Mouse (Mus musculus) frontal cortex, adult 2 months (tissue): ENCODE measurements around the gene Olr1. TPM values are rescaled to one million over a fixed set of nuclear protein-coding genes. Genes with fewer than 3 reads are reported as not detected.

ENCODE experiments used
- polyA plus RNA-seq: library from polyadenylated mRNA; depleted of rRNA; stranded (reverse); fragments of >200 nt; gene quantifications from 2 replicates; pipeline ENCODE4 v1.2.3, GENCODE M21; 2012; rRNA removed

Olr1 gene
- polyA plus RNA-seq, 1 experiment, result 0.20 TPM

Other genes starting within 250 kb of the Olr1 start
- 0.20 TPM in 1 of 2 replicates, not detected in the other for gene Cd69, start 231.7 kb downstream of the Olr1 start, polyA plus RNA-seq
- gene 4922502D21Rik, start 175.4 kb downstream of the Olr1 start, polyA plus RNA-seq, result not detected in 2 replicates
- 0.36 and 0.44 TPM in 2 replicates for gene Clec12a, start 164.5 kb downstream of the Olr1 start, polyA plus RNA-seq
- gene Clec12b, start 121.3 kb downstream of the Olr1 start, polyA plus RNA-seq, result 0.13 and 0.22 TPM in 2 replicates
- gene Clec1b, start 109.9 kb downstream of the Olr1 start, polyA plus RNA-seq, result 0.15 TPM in 1 of 2 replicates, not detected in the other
- gene Clec9a, start 98.3 kb downstream of the Olr1 start, polyA plus RNA-seq, result 0.11 TPM in 1 of 2 replicates, not detected in the other
- 1.4 and 1.9 TPM in 2 replicates for gene Clec1a, start 55.2 kb downstream of the Olr1 start, polyA plus RNA-seq
- not detected in 2 replicates for gene Tmem52b, start 5.4 kb upstream of the Olr1 start, polyA plus RNA-seq
- 510 and 530 TPM in 2 replicates for gene Gabarapl1, start 26.0 kb upstream of the Olr1 start, polyA plus RNA-seq
- gene Klre1, start 70.7 kb upstream of the Olr1 start, polyA plus RNA-seq, result 0.38 and 0.53 TPM in 2 replicates
- 0.21 and 0.22 TPM in 2 replicates for gene Klrd1, start 84.6 kb upstream of the Olr1 start, polyA plus RNA-seq
- 0.04 TPM in 1 of 2 replicates, not detected in the other for gene Klrk1, start 116.7 kb upstream of the Olr1 start, polyA plus RNA-seq
- gene Klrc3, start 136.2 kb upstream of the Olr1 start, polyA plus RNA-seq, result not detected in 2 replicates
- not detected in 2 replicates for gene Klrc2, start 153.5 kb upstream of the Olr1 start, polyA plus RNA-seq
- gene Klrc1, start 171.8 kb upstream of the Olr1 start, polyA plus RNA-seq, result not detected in 2 replicates
- not detected in 2 replicates for gene Klri1, start 210.0 kb upstream of the Olr1 start, polyA plus RNA-seq
- 0.08 TPM in 1 of 2 replicates, not detected in the other for gene Klri2, start 233.3 kb upstream of the Olr1 start, polyA plus RNA-seq